Mouse (Mus musculus): ENCODE data around the gene Pdcd1lg2.
"Not testable (repeated sequence)": the region's sequence is repeated elsewhere in the genome, so short reads cannot be mapped to it uniquely, and the experiment has no call there.

The Pdcd1lg2 gene

GRCm38 (mm10) chr19:29383368-29383767 lies 27.4 kb upstream of the Pdcd1lg2 start:
- no peak for DNase-seq (ENCODE audit: low read depth in 2 of 2, low spot score in 2 of 2)

GRCm38 (mm10) chr19:29384412-29384811 lies 26.3 kb upstream of the Pdcd1lg2 start:
- no peak for DNase-seq (ENCODE audit: low read depth in 2 of 2, low spot score in 2 of 2)

- DNase-seq (ENCODE audit: low read depth in 2 of 2, low spot score in 2 of 2): no peak
Measured at GRCm38 (mm10) chr19:29384994-29385393, 25.7 kb upstream of the Pdcd1lg2 start.

- no peak for DNase-seq (ENCODE audit: low read depth in 2 of 2, low spot score in 2 of 2)
Measured at GRCm38 (mm10) chr19:29385822-29386221, 24.9 kb upstream of the Pdcd1lg2 start.

- no peak for DNase-seq (ENCODE audit: low read depth in 2 of 2, low spot score in 2 of 2)
Measured at GRCm38 (mm10) chr19:29388818-29389217, 21.9 kb upstream of the Pdcd1lg2 start.

- DNase-seq (ENCODE audit: low read depth in 2 of 2, low spot score in 2 of 2): no peak
Measured at GRCm38 (mm10) chr19:29390483-29390882, 20.2 kb upstream of the Pdcd1lg2 start.

- no peak for DNase-seq (ENCODE audit: low read depth in 2 of 2, low spot score in 2 of 2)
Measured at GRCm38 (mm10) chr19:29391279-29391678, 19.4 kb upstream of the Pdcd1lg2 start.

GRCm38 (mm10) chr19:29393333-29393732 lies 17.4 kb upstream of the Pdcd1lg2 start:
- DNase-seq (ENCODE audit: low read depth in 2 of 2, low spot score in 2 of 2): no peak

- DNase-seq (ENCODE audit: low read depth in 2 of 2, low spot score in 2 of 2): no peak
Measured at GRCm38 (mm10) chr19:29394721-29395120, 16.0 kb upstream of the Pdcd1lg2 start.

GRCm38 (mm10) chr19:29396353-29396752 lies 14.4 kb upstream of the Pdcd1lg2 start:
- DNase-seq (ENCODE audit: low read depth in 2 of 2, low spot score in 2 of 2): no peak

- no peak for DNase-seq (ENCODE audit: low read depth in 2 of 2, low spot score in 2 of 2)
Measured at GRCm38 (mm10) chr19:29399786-29400185, 10.9 kb upstream of the Pdcd1lg2 start.

GRCm38 (mm10) chr19:29400466-29400865 lies 10.3 kb upstream of the Pdcd1lg2 start:
- no peak for DNase-seq (ENCODE audit: low read depth in 2 of 2, low spot score in 2 of 2)

- no peak for DNase-seq (ENCODE audit: low read depth in 2 of 2, low spot score in 2 of 2)
Measured at GRCm38 (mm10) chr19:29402621-29403020, 8.1 kb upstream of the Pdcd1lg2 start.

GRCm38 (mm10) chr19:29403251-29403650 lies 7.5 kb upstream of the Pdcd1lg2 start:
- DNase-seq (ENCODE audit: low read depth in 2 of 2, low spot score in 2 of 2): no peak

- no peak for DNase-seq (ENCODE audit: low read depth in 2 of 2, low spot score in 2 of 2)
Measured at GRCm38 (mm10) chr19:29405388-29405787, 5.3 kb upstream of the Pdcd1lg2 start.

- DNase-seq (ENCODE audit: low read depth in 2 of 2, low spot score in 2 of 2): no peak
Measured at GRCm38 (mm10) chr19:29406042-29407017, 4.4 kb upstream of the Pdcd1lg2 start.

- no peak for DNase-seq (ENCODE audit: low read depth in 2 of 2, low spot score in 2 of 2)
Measured at GRCm38 (mm10) chr19:29412476-29413420, 2.0 kb downstream of the Pdcd1lg2 start.

GRCm38 (mm10) chr19:29414513-29414912 lies 3.8 kb downstream of the Pdcd1lg2 start:
- no peak for DNase-seq (ENCODE audit: low read depth in 2 of 2, low spot score in 2 of 2)

- DNase-seq (ENCODE audit: low read depth in 2 of 2, low spot score in 2 of 2): not testable (repeated sequence)
Measured at GRCm38 (mm10) chr19:29414917-29415316, 4.2 kb downstream of the Pdcd1lg2 start.

- DNase-seq (ENCODE audit: low read depth in 2 of 2, low spot score in 2 of 2): no peak
Measured at GRCm38 (mm10) chr19:29416393-29416902, 5.7 kb downstream of the Pdcd1lg2 start.

- DNase-seq (ENCODE audit: low read depth in 2 of 2, low spot score in 2 of 2): no peak
Measured at GRCm38 (mm10) chr19:29417188-29417587, 6.5 kb downstream of the Pdcd1lg2 start.

Measured in CD8-positive naive resting alpha-beta T cell, adult 2 months (primary cell).